Mouse (Mus musculus): ENCODE measurements at regions not wholly inside any gene's neighbourhood (a gene's known extent, or its start where the extent isn't known, plus 50 kb on each side); places are given as distances from the start of the nearest gene placed in this dataset.

GRCm38 (mm10) chr9:47054595-47054994 is 56.1 kb downstream of the Gm4791 start:
- no peak for DNase-seq

DNA sequence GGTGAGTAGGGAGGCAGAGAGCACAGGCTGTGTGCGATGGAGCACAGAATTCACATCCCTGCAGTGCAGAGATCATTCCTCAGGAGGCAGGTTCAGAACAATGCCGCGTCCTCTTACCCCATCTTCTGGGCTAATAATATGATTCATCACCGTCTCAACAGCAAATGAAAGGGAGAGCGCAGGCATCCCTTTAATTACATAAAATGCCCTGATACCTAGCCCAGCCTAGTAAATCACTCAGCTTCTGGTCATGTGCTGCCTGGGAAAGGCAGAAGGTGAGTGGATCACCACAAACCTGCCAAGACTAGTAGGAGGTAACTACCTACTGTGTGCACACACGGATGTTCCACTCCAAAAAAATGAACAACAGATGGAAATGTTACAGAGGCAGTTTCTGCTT is 57.0 kb downstream of the Gm4791 start:
- DNase-seq, result no peak

DNA sequence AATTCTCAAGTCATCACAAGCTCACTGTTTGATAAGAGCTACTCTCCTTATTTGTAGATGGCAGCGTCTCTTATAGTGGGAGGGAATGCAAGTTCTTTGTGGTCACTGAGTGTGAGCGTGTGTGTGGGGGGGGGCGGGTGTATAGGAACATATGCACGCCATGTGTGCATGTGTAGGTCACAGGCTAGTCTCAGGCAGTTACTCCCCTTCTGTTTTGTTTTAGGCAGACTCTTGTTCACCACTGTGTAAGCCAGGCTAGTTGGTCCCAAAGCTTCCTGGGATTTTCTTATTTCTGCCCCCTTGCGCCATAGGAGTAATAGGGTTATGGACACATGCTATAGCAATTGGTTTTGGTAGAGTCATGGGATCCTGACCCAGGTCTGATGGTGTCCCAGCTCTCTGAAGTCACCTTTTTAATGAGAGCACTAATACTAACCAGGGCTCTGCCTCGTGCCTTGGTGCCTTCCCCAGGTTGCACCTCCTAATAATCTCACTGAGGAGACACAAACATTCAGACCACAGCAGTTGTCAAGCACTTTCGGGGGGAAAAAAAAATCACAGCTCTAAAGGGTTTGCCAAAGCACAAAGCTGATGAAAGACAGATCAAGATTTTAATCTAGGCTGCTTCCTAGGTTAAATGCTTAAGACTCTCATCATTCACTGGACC is 60.9 kb downstream of the Gm4791 start:
- no peak for DNase-seq

DNA sequence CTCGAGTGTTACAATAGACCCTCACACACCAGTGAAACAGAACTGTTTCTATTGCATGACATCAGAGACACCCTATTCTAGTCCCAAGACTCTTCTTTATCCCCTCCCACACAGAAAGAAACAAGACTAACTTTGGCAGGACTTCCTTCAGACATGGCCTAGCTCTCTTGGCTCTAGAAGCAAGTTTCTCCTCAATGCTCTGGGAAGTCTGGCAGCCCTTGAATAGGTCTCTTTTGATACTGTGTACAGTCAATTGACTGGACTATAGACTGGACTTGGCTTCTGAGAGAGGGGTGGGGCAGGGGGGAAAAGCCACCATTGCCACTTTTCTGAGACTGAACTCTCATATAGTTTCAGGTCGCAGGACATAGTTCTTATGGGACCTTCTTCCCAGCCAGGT is 62.2 kb downstream of the Gm4791 start:
- no peak for DNase-seq

DNA sequence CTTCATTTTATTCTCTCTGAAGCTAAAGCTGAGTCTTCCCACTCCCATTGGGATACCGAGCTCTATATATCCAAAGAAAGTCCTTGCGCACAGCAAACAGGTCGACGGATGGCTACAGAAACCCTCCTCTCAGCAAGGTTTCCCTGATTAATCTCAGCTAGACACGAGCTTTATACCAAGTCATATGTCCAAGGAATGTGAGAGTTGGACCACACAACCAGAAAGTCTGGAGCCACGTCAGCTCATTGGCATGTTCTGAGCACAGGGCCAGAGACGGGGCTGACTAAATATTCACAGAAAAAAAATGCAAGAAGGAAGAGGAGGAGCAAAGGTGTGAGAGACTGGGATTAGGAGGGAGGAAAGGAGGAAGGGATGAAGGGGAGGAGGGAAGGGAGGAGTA is 64.0 kb downstream of the Gm4791 start:
- DNase-seq, result no peak

DNA sequence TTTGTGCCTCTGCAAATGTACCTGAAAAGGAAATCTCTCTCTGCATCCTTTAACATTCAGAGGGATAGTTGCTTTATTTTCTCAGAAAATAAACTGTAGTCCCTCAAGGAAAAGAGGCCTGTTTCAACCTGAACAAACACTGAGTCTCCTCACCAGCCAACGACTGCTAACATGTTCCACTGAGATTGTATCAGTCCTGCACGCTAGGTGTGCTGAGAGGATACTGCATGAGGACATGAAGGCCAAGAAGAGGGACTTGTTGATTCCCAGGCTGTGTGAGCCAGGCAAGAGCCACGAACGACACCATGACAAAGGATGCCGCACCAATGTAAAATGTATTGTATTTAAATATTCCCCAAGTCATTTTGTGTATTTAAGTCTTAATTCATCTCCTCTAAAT is 65.2 kb downstream of the Gm4791 start:
- no peak for DNase-seq

DNA sequence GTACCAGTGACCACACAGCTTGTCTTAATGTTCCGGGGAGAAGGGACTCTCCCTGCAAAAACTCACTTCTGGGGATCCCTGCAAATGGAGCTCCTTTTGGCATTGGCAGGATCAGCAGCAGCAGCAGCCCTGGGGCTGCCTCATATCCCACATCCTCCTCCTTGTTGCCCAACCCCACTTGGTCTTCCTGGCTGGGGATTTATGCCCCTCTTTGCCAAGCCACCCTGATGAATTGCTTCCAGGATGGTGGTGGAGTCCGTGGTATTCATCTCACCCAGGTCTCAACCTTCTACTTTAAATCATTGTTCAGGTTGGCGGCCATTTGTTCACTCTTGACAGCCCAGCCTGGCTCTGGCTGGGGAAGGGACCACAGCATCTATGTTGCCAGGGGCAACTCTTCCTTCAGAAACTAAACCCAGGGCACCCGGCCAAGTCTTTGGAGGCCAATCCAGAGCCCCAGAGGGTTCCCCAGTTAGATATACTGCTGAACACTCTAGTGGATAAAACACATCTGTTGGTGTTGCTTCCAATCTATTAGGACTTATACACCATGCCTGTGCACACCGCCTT is 66.0 kb downstream of the Gm4791 start:
- DNase-seq, result no peak

DNA sequence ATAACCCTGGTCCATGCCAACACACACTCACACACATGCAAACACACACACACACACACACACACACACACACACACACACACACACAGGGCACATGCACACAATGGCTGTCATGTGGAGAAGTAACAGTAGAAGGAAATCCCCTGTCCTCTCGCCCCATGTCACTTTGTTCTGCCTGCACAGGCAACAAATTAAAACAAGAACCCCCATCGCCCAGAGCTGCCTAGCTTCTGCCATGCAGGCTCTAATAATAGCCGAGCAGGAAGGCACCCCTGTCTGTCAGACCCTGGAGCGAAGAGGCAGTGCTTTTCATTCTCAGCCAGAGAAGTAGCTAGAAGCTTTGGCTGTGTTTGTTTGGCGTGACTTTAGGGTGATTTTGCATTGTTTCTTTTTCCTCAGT is 70.9 kb downstream of the Gm4791 start:
- no peak for DNase-seq

GRCm38 (mm10) chr9:47070958-47071357 is 72.4 kb downstream of the Gm4791 start:
- DNase-seq, result peak; percentile 6

GRCm38 (mm10) chr9:47076946-47077345 is 78.4 kb downstream of the Gm4791 start:
- DNase-seq, result no peak

DNA sequence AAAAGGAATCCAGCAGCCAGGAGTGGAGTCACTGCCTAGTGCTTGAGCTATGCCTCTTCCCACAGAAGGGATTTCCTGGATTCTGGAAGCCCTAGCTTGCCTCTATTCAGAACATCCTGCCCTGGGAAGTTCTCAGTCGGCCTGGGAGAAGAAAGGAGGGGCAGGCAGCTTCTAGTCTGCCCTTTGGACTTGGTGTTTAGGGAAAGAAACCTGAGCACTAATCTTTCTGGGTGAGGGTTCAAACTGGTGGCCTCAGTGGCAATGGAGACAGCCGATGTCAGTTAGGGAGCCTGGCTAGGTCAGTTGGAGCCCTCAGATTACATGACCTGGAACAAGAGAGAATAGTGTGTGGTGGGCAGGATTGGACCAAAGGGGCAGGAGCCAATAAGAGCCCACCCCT is 78.9 kb downstream of the Gm4791 start:
- DNase-seq, result no peak

- no peak for DNase-seq
Measured at GRCm38 (mm10) chr9:47077945-47078344, 79.4 kb downstream of the Gm4791 start.

DNA sequence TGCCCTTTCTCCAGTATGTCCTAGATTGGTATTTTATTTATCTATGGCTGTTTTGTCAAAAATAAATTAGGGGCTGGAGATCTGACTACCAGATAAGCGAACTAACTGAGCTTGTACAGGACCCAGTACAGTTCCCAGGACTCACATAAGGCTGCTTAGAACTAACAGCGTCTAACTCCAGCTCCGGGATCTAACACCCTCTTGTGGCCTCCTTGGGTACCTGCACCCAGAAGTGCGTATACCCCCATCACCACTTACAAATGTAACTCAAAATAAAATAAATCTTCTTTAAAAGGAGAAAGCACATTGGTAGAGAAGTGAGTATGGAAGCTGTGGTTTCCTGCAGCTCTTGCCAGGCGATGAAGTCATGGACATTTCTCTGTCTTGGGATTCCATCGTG is 82.9 kb downstream of the Gm4791 start:
- DNase-seq, result no peak

GRCm38 (mm10) chr9:47091796-47092195 is 93.3 kb downstream of the Gm4791 start:
- peak; percentile 35 for DNase-seq

- DNase-seq, result no peak
Measured at GRCm38 (mm10) chr9:47095656-47096055, 97.1 kb downstream of the Gm4791 start.

DNA sequence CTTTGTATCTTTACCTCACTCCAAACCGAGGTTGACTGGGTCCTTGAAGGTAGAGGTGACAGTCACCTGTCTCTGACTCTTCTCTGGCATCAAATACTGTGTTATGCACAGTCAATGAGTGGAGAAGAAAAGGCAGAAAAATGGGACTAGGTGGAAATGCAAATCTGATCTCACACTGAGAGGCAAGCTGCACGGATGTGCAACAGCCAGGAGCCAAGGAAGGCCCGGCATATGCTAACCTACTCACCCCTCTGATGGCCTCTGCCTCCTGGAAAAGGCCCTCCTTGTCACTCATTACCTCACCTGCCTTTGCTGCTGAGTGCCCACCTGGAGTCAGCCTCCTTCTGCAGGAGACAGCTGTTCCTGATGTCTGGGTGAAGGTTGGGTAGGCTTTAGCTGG is 104.8 kb downstream of the Gm4791 start:
- no peak for DNase-seq

DNA sequence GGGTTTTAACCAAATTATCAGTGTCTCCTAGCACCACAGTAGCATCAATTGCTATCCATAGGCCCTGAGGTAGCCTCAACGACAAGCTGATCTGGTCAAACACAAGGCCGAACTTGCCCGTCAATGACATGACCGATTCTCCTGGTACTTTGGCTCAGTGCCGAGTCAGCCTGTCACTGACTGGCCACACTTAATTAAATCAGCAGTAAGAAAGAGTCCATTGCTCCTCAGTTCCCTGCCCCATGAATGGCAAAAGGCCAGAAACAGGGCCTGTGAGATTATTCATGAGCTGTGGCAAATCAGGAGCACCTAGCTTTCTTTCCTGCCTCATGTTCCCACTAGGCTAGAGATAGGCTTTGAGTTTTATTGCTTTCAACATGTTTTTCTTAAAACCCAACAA is 105.4 kb downstream of the Gm4791 start:
- peak; percentile 32 for DNase-seq

- no peak for DNase-seq
Measured at GRCm38 (mm10) chr9:47108096-47108495, 109.6 kb downstream of the Gm4791 start.

GRCm38 (mm10) chr9:47119253-47119652 is 120.7 kb downstream of the Gm4791 start:
- no peak for DNase-seq

DNA sequence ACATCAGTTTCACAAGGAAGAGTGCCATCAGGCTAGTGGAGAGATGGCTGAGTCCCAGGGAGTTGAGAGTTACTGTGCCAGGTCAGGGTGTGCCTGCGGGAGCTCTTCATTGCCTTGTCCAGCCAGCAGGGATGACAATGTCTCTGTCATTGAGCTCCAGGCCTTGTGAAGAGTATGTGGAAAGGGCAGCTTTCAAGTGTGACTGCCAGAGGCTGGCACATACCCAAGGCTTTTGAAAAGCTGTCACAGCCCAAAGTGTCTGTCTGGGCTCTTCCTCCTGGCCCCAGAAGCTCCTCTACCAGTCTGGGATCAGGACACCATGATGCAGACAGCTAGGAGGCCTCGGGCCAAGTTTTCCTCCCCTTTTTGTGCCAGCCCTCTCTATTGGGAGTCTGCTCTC is 124.6 kb downstream of the Gm4791 start:
- peak; percentile 17 for DNase-seq

DNA sequence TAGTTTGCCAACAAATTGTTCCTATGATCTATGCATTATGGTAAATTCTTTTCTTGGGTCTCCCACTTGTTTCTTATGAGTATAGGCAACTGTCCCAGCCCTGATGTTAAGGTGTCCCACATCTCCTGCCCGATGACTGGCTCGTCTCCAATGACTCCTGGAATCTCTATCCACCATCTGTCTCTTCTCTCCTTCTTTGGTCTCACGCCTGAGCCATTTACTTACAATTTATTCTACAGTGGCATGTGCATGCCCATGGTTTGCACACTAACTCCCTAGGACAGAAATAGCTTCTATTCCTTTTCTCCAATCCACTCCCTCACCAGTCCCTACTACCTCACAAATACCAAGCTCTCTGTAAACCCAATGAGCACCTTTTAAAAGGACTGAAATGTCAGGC is 127.0 kb downstream of the Gm4791 start:
- DNase-seq, result no peak

- peak; percentile 11 for DNase-seq
Measured at GRCm38 (mm10) chr9:47126236-47126635, 127.7 kb downstream of the Gm4791 start.

- DNase-seq, result no peak
Measured at GRCm38 (mm10) chr9:47127756-47128424, 129.3 kb downstream of the Gm4791 start.

DNA sequence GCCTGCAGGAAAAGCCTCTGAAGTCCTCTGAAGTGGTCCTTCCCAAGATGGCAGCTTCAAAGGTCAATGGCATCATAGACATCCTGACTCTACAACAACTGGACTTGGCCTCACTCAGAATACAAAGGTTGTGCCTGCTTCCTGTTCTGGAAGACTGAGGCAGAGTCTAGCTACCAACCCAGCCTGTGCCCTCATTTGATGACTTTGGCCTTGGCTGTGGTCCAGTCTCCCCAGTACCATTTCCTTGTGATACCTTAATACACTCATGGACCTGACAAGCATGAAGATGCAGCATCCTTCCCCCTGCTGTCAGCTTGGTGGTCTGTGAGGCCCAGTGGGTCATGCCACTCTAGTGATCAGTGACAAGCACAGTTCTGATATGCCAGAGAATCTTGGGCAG is 130.6 kb downstream of the Gm4791 start:
- DNase-seq, result no peak

Measured in adrenal gland, postnatal 14 days (tissue).